Mouse (Mus musculus) lung, postnatal 36 days (tissue): ENCODE data around the gene Hist1h3c.
A peak's percentile ranks its signal among the peaks of the same experiment; 100 is the strongest.

Experiments used
- DNase-seq: peaks from one replicate; pipeline ENCODE4 v3.0.0; 2022; ENCODE audit warnings: mixed read lengths

Hist1h3c gene

DNA sequence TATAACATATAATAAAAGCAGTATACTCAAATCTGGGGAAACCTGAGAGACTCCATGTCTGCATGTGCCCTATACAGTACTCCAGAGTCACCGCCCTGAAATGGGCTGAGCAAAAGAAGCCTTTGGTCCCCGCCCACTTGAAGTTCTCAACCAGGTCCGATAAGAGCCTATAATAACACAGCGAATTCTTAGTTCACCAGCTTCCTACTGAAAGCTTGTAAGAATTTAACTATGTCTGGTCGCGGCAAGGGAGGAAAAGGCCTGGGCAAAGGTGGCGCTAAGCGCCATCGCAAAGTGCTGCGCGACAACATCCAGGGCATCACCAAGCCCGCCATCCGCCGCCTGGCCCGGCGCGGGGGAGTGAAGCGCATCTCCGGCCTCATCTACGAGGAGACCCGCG lies 11.4 kb upstream of the Hist1h3c start, which contains the start of gene Hist1h4b:
Gene Hist1h4b, plus strand, starts transcription at position 224 of the 400 bp plus-strand sequence.
- peak; percentile 98 for DNase-seq

DNA sequence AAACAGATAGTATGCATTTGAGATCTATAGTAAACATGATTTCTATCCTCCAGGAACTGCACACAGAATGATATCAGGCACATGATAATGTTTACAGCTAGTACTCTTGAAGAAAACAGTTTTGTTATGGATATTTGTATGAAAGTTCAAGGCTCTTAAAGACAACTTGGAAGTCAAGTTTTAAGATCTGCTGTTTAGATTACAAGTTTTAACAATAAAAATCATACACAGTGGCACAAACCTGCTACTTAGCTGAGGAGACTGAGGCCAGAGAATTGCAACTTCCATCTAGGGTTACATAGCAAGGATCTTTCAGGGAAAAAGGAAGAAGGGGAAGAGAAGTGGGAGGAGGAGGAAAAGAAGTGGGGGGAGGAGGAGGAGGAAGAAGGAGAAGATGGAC lies 9.6 kb upstream of the Hist1h3c start:
- no peak for DNase-seq

DNA sequence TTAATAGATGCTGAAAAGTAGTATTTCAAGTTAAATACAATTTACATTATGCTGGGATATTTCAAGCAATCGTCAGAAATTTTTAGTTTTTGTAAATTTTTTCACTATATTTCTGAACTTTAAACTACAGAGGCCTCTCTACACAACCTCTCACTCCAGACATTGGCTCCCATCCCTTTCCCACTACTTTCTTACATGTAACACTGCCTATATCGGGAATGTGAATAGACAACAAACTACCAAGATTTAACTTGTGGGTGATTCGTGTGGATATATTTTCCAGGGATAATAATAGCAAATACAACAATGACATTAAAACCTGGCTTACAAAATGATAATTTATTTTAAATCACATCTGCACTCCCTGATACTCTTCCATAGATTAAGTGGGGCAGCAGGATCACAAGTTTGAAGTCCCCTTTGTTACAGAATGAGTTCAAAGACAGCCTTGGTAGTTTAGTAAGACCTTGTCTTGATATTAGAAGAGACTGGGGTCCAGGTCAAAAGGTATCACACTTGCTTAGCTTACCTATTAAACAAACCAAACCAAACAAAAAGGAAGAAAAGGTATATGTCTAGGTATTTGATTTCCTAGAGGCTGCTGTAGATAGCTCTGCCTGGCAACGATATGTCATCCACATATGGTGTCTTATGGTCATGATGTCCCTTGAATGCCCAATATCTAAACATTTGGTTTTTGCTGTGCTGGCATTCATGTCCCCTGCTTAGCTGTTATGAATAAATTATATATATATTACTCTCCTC lies 8.1 kb upstream of the Hist1h3c start:
- no peak for DNase-seq

DNA sequence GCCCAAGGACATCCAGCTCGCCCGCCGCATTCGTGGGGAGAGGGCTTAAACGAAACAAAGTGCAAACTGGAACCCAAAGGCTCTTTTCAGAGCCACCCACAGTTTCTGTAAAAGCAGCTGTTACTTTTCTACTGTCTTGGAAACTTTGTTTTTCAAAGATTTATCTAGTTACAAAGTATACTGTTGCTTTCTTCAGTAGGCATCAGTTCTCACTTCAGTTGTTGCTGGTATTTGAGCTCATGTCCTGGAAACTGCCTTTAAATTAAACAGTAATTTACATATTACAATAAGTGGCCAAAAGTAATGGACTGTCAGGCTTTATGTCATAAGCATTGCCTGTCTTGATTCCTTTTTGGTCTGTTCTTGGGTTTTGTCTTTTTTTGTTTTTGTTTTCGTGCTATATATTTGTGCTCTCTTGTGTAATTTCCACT lies 7.4 kb upstream of the Hist1h3c start:
- no peak for DNase-seq

DNA sequence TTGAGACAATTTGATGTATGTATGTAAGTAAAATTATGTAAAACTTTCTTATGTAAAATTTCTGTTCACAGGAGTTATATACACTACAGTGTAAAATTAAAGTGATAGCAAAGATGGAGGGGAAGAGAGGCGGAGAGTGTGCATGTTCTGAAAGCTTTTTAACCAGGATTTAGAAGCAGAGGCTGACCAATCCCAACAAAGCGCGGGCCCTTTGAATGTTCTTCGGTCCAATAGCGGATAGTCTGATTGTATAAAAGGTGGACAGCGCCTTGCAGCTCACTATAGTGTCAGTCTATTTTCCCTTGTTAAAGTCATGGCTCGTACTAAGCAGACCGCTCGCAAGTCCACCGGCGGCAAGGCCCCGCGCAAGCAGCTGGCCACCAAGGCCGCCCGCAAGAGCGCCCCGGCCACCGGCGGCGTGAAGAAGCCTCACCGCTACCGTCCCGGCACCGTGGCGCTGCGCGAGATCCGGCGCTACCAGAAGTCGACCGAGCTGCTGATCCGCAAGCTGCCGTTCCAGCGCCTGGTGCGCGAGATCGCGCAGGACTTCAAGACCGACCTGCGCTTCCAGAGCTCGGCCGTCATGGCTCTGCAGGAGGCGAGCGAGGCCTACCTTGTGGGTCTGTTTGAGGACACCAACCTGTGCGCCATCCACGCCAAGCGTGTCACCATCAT lies 6.8 kb upstream of the Hist1h3c start, which contains the start of gene Hist1h3b:
Gene Hist1h3b, plus strand, starts transcription at position 201 of the 675 bp plus-strand sequence.
- DNase-seq: peak; percentile 94

DNA sequence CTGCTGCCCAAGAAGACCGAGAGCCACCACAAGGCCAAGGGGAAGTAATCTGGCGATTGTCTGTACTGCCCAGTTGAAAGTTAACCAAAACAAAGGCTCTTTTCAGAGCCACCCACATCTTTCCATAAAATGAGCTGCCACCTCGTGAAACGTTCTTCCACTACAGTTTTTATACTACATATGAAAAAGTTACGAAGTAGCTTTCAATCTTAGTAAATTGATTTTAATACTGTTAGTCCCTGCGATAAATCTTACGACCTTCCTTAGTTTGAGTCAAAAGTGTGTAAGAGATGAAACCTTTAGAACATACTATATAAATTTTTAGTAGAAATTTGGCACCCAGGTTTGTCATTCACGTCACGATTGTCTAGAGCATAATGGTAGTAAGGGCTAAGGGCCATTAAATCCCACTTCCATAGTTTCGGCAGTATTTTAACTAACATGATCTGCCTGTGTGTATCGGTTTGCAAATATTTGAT lies 6.1 kb upstream of the Hist1h3c start:
- DNase-seq: no peak

DNA sequence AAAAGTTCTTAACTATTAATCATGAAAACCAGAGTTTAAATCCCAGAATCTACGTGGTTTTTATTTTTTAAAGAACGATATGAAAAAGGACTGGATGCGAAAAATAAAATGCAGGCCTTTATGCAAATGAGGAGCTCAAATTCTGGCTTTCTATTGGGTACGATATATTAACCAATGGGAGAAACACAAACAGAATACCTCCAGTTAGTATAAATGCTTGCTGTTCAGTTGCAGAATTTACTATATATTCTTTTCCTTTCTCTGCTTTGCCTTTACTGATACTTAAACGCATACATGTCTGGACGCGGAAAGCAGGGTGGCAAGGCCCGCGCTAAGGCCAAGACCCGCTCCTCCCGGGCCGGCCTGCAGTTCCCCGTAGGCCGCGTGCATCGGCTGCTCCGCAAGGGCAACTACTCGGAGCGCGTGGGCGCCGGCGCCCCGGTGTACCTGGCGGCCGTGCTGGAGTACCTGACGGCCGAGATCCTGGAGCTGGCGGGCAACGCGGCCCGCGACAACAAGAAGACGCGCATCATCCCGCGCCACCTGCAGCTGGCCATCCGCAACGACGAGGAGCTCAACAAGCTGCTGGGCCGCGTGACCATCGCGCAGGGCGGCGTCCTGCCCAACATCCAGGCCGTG lies 5.6 kb upstream of the Hist1h3c start, which contains the start of gene Hist1h2ab:
Gene Hist1h2ab, plus strand, starts transcription at position 288 of the 639 bp plus-strand sequence.
- peak; percentile 59 for DNase-seq

DNA sequence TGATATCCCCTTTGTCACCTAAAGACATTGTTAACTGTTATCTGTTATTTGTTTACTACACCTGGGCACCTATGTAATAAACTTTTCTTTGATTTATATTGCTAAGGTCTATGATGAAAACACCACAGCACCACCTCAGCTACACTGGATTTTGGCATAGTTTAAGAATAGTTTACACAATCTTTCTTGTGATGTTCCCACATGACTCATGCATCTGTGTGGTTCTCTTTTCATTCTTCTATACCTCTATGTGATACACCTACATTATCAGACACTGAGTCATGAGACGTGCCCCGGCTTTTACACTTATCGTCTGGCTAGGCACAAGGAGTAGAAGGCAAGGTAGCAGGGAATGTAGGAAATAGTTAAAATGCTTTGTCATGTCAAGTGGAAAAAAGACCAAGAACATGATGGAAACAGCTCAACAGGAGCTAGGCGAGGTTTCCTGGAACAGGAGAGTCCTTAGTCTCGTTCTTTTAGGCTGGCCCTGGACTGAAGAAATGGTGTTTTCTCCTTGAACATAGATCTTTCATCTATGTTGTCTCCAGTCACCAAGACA lies 4.2 kb upstream of the Hist1h3c start:
- no peak for DNase-seq

DNA sequence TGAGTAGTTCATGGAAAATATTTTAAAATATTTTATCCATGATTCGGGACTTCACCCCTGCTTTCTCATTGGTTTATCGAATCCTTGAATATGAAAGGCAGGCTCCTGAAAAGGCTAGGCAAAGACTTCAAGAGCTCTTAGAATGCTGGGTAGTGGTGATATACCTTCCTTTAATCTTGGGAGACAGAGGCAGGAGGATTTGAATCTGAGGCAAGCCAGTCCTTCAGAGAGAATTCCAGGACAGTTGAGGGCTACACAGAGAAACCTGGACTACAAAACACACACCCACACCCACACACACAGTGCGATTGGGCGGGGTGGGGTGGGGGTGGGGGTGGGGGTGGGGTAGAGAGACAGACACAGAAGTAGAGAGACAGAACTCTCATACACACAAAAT lies 2.5 kb upstream of the Hist1h3c start:
- DNase-seq: no peak

DNA sequence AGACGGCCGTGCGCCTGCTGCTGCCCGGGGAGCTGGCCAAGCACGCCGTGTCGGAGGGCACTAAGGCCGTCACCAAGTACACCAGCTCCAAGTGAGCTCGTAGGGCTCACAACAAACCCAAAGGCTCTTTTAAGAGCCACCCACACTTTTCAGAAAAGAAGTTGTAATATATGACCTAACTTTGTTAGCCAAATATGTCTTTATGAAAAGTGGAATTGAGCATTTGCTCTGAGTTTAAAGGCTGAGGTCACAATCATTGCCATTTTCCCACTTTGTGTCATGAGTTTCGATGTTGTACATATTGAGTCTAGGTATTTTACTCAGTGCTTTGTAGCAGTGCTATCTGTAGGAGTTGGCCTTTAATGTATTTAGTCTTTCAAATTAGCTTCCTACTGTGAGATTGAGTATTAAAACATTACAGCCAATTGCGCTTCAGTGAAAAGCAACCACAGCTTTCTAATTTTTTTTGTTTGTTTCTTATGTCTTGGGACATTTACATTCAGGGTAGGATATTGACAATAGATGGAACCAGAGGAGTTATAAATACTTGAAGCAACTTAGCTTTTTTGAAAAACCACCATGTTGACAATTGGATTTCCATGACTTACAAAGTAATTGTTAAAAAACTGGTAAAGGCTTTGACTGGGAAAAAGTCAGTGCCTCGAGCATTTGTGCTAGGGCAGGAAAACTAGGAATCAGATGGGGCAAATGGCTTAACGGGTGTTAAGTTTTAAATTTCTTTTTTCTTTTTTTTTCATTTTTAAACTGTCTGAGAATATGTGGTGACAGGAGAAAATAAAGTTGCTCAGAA lies 1.9 kb upstream of the Hist1h3c start:
- no peak for DNase-seq

DNA sequence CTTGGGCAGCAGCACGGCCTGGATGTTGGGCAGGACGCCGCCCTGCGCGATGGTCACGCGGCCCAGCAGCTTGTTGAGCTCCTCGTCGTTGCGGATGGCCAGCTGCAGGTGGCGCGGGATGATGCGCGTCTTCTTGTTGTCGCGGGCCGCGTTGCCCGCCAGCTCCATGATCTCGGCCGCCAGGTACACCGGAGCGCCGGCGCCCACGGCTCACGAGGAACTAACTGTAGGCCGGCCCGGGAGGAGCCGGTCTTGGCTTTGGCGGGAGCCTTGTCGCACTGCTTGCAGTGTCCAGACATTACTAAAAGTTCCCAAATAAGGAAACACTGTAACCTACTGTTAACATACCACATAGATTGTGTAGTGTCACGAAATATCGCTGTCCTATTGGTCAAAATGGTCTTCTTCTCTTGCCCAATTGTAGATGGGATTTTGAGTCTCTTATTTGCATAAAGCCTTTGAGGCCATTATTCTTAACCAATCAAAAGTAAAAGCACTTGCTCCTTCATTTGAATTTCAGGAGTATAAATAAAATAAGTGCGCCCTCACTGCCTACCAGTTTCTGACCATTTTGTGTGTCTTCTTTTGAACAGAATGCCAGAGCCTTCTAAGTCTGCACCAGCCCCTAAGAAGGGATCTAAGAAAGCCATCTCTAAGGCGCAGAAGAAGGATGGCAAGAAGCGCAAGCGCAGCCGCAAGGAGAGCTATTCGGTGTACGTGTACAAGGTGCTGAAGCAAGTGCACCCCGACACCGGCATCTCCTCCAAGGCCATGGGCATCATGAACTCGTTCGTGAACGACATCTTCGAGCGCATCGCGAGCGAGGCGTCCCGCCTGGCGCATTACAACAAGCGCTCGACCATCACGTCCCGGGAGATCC lies 1.0 kb upstream of the Hist1h3c start, which contains the start of gene Hist1h2bb:
Gene Hist1h2bb, plus strand, starts transcription at position 534 of the 880 bp plus-strand sequence.
- peak; percentile 88 for DNase-seq

DNA sequence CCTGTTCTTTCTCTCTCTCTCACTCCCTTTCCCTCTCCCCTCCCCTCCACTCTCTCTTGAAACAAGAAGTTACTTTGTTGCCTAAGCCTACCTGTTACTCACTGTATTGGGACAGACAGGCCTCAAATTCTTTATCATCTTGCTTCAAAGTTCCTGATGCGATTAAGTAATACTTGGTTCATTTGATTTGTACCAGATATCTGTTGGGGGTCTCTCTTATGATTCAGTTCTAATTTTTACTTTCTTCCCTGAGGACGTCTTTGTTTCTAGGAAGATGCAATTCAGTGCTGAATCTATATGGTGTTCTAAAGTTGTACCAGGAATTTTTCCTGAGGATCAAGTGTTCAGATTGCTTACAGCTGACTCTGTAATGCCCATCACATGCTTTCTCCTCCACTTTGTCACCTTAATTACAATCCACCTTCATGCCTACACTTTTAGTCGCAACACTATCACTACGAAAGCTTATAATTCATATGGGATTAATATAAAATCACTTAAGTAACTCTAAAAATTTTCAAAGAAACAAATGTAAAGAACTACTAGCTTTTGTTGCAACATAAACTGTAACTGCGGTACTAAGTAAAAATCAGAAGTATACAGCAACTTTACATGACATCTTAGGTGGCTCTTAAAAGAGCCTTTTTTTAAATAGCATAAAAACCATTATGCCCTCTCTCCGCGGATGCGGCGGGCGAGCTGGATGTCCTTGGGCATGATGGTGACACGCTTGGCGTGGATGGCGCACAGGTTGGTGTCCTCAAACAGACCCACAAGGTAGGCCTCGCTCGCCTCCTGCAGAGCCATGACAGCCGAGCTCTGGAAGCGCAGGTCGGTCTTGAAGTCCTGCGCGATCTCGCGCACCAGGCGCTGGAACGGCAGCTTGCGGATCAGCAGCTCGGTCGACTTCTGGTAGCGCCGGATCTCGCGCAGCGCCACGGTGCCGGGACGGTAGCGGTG lies 701 bp downstream of the Hist1h3c start:
- no peak for DNase-seq

DNA sequence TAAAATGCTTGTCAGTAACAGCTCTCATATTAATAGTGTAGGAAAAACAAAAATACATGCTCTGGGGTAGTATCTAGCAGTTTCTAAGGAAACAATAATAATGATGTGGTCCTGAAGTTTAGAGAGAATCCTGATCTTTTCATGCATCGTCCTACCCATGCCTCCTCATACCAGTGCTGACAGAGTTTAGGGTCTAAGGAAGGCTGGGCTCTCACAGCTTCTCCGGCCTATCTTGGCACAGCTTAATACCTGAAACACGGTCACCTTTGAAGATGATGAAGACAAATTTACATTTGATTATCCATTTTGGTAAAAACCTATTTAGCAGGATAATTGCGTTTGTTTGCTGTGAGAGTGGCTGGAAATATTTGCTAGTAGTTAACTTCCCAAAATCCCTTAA lies 1.4 kb downstream of the Hist1h3c start:
- DNase-seq: no peak

DNA sequence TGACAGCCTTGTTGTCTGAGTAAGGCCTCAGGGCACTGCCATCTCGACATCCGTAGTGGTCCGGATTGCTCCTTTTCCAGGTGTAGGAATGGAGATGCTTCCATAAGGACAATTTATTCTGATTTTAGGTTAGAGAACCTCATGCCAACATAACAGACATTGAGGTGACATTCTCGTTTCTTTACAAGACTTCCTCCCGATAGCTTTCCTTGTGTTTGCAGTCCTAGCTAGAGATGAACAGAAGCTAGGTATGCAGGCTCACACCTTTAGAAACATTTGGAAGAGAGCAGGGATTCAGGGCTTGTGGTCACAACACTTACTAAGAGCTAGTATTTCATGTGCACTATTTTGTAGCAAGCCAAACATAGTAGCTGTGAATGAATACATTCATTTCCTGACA lies 2.2 kb downstream of the Hist1h3c start:
- no peak for DNase-seq

DNA sequence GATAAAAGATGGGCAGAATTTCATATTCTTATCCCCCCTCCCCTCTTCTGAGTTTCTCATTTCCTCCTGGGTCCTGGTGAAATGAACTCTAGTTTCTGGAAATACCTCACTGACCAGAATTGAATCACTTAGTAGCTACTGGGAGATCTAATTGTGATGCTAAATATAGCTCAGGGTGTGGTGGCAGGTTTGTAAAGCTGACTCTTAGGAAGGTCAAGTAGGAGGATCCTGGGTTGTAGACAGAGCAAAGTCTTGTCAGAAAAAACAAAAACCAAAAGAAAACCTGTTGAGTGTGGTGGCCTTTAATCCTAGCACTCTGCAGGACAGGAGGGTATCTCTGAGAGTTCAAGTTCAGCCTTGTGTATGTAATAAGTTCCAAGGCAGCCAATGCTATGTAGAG lies 3.4 kb downstream of the Hist1h3c start:
- no peak for DNase-seq

DNA sequence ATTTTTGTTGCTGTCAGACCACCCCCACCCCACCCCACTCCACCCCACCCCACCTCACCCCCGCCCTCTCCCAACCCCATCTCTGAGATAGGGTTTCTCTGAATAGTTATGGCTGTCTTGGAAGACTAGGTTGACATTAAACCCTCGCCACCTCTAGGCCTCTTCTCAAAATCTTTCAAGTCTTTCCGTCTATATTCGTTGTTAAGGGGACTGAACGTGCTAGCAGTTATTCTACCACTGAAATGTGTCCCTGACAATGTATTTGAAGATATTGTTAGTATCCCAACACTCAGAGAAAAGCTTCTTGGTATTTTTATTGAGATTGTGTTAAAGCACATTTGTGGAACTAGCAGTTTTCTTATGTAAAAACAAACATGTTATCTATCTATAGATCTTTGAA lies 4.5 kb downstream of the Hist1h3c start:
- no peak for DNase-seq

DNA sequence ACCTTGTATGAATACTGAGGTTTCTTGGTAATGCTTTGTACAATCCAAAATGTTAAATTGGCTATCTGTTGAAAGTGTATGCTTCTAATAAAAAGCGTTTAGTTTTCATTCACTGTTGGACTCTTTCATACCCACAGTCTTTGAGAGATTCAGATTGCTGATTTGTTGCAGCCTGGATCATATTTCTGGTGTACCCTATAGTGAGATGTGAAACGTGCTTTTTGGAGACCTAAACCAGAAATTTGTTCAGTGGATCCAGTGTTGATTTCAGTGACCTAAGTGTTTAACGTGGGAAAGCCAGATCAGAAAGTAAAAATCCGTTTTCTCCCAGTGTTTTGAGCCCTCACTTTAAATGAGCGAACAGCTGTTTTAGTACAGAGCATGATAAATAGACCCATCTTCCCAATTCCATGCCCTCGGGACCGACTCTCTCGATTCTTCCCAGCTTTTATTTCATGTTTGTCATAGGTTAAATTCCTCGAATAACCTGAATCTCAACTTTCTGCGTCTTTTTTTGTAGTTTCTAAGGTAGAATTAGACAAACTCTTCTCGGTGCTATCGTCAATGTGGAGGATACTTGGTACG lies 5.1 kb downstream of the Hist1h3c start:
- no peak for DNase-seq

DNA sequence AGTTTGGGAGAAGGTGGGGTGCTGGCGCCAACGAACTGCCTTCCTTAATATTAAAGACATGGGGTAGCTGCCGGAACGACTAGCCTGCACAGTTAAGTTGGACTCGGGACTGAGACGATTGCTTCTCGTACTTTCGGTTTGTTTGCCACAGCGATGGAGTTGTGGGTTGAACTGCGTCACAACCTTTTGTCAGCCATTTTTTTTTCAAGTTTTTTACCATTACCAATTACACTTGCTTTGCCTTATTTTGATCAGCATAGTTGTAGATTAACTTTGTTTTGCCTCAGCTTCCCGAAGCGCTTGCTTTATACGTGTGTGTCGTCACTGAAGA lies 5.5 kb downstream of the Hist1h3c start:
- DNase-seq: no peak

DNA sequence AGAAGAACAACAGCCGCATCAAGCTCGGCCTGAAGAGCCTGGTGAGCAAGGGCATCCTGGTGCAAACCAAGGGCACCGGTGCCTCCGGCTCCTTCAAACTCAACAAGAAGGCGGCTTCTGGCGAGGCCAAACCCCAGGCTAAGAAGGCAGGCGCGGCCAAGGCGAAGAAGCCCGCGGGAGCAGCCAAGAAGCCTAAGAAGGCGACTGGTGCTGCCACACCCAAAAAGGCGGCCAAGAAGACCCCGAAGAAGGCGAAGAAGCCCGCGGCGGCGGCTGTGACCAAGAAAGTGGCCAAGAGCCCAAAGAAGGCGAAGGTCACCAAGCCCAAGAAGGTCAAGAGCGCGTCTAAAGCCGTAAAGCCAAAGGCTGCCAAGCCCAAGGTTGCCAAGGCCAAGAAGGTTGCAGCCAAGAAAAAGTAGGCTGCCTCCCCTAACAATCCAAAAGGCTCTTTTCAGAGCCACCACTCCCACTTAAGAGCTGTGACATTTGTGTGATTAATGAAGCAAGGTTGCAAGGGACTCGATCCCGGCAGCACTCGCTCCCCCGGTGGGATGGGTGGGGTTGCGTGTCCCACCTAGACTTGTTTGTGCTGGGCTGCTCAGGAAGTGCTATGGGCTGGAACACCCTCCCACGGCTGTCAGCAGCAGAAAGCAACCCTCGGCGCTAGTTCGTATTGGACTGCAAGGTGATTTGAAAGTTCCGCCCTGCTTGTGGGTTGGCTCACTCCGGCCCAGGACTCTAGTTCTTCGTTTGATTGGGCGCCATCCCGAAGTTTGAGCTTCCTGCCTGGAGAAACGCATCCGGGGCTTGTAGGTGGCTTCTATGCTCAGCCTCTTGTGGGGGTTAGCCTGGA lies 6.1 kb downstream of the Hist1h3c start:
- DNase-seq: peak; percentile 98
